Mouse (Mus musculus): ENCODE measurements at regions not wholly inside any gene's neighbourhood (a gene's known extent, or its start where the extent isn't known, plus 50 kb on each side); places are given as distances from the start of the nearest gene placed in this dataset.

GRCm38 (mm10) chr5:83824838-83825466, 470.0 kb upstream of the Tecrl start:
- 72% methylated on average over 2 of the region's 2 CpGs for WGBS
- H3K9ac ChIP-seq (ENCODE audit: low read depth, low read length), result no peak overlapping the region
- no peaks in the 10 kb centered on the region for H3K79me2 ChIP-seq (ENCODE audit: control insufficient read depth, insufficient read depth, low read length)
- no peak overlapping the region for H3K27ac ChIP-seq (replicated peaks; ENCODE audit: insufficient read depth, low read depth, low read length)
- no peak for TF ChIP-seq POLR2A (IDR thresholded peaks at IDR 0.05; ENCODE audit: extremely low read depth, insufficient read depth, low read length)
- TF ChIP-seq CTCF (IDR thresholded peaks at IDR 0.05; ENCODE audit: low read depth, low read length), result no peak
- H3K27me3 ChIP-seq (ENCODE audit: control insufficient read depth, insufficient read depth, low read length), result no peaks in the 10 kb centered on the region
- no peaks in the 10 kb centered on the region for H3K4me1 ChIP-seq (ENCODE audit: control insufficient read depth, insufficient read depth, low read length)
- H3K4me3 ChIP-seq (ENCODE audit: insufficient read depth, low read depth, low read length), result no peak overlapping the region
- H3K36me3 ChIP-seq (ENCODE audit: control insufficient read depth, insufficient read depth, low read length), result no peaks in the 10 kb centered on the region
- no peak for DNase-seq (ENCODE audit: extremely low read depth, low read depth, low spot score)

DNA sequence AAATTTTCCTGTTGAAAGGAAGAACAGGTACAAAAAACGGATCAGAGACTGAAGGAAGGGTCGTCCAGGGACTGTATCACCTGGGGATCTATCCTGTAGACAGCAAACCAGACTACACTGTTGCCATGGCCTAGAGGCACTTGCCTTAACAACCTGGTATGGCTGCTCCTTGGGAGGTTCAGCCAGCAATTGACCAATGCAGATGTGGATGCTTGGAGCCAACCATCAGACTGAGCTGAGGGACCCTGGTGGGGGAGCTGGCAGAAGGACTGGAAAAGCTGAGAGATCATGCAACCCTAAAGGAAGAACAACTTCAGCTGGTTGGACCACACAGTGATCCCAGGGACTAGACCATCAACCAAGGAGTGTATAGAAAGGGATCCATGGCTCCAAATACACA, 456.3 kb upstream of the Tecrl start:
- Histone ChIP-seq H3K27ac (replicated peaks; ENCODE audit: insufficient read depth, low read depth, low read length) (no peak overlapping the region), H3K27me3 (ENCODE audit: control insufficient read depth, insufficient read depth, low read length) (no peaks in the 10 kb centered on the region), H3K79me2 (ENCODE audit: control insufficient read depth, insufficient read depth, low read length) (no peaks in the 10 kb centered on the region), H3K4me3 (ENCODE audit: insufficient read depth, low read depth, low read length) (no peak overlapping the region), H3K9ac (ENCODE audit: low read depth, low read length) (no peak overlapping the region), H3K4me1 (ENCODE audit: control insufficient read depth, insufficient read depth, low read length) (no peaks in the 10 kb centered on the region), H3K36me3 (ENCODE audit: control insufficient read depth, insufficient read depth, low read length) (no peaks in the 10 kb centered on the region)
- no peak for DNase-seq (ENCODE audit: extremely low read depth, low read depth, low spot score)
- 52% methylated on average over 2 of the region's 2 CpGs for WGBS
- no peak for TF ChIP-seq CTCF (IDR thresholded peaks at IDR 0.05; ENCODE audit: low read depth, low read length)
- no peak for TF ChIP-seq POLR2A (IDR thresholded peaks at IDR 0.05; ENCODE audit: extremely low read depth, insufficient read depth, low read length)

DNA sequence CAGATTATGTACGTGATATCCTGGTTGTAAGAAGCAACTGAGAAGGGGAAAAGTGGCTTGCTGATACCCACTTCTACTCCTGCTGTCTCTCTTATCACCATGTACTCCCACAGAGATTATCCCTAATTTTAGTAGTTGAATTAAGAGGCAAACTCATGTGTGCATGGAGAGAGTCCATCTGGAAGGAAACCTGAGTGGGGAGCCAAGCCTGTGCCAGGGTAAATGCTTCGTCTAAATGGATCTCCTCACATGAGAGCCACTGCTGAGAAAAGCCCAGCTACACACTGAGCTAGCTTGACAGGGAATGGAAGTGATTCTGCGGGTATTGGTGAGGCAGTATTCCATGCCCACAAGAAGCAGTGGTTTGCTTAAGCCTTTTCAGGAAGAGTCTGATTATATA, 445.0 kb upstream of the Tecrl start:
- Histone ChIP-seq H3K27ac (replicated peaks; ENCODE audit: insufficient read depth, low read depth, low read length) (no peak overlapping the region), H3K27me3 (ENCODE audit: control insufficient read depth, insufficient read depth, low read length) (no peaks in the 10 kb centered on the region), H3K79me2 (ENCODE audit: control insufficient read depth, insufficient read depth, low read length) (no peaks in the 10 kb centered on the region), H3K4me3 (ENCODE audit: insufficient read depth, low read depth, low read length) (no peak overlapping the region), H3K4me1 (ENCODE audit: control insufficient read depth, insufficient read depth, low read length) (no peaks in the 10 kb centered on the region), H3K36me3 (ENCODE audit: control insufficient read depth, insufficient read depth, low read length) (no peaks in the 10 kb centered on the region), H3K9ac (ENCODE audit: low read depth, low read length) (no peak overlapping the region)
- no peak for DNase-seq (ENCODE audit: extremely low read depth, low read depth, low spot score)
- 57% methylated on average over 3 of the region's 3 CpGs for whole genome bisulfite sequencing
- TF ChIP-seq CTCF (IDR thresholded peaks at IDR 0.05; ENCODE audit: low read depth, low read length) (no peak), POLR2A (IDR thresholded peaks at IDR 0.05; ENCODE audit: extremely low read depth, insufficient read depth, low read length) (no peak)

- Histone ChIP-seq H3K9ac (ENCODE audit: low read depth, low read length) (no peak overlapping the region), H3K79me2 (ENCODE audit: control insufficient read depth, insufficient read depth, low read length) (no peaks in the 10 kb centered on the region), H3K4me3 (ENCODE audit: insufficient read depth, low read depth, low read length) (no peak overlapping the region), H3K4me1 (ENCODE audit: control insufficient read depth, insufficient read depth, low read length) (no peaks in the 10 kb centered on the region), H3K36me3 (ENCODE audit: control insufficient read depth, insufficient read depth, low read length) (no peaks in the 10 kb centered on the region), H3K27me3 (ENCODE audit: control insufficient read depth, insufficient read depth, low read length) (no peaks in the 10 kb centered on the region), H3K27ac (replicated peaks; ENCODE audit: insufficient read depth, low read depth, low read length) (no peak overlapping the region)
- no peak for DNase-seq (ENCODE audit: extremely low read depth, low read depth, low spot score)
- 42% methylated on average over 1 of the region's 1 CpGs for WGBS
- TF ChIP-seq CTCF (IDR thresholded peaks at IDR 0.05; ENCODE audit: low read depth, low read length) (no peak), POLR2A (IDR thresholded peaks at IDR 0.05; ENCODE audit: extremely low read depth, insufficient read depth, low read length) (no peak)
These were observed 425.4 kb upstream of the Tecrl start for GRCm38 (mm10) chr5:83780419-83780818.

- Histone ChIP-seq H3K9ac (ENCODE audit: low read depth, low read length) (no peak overlapping the region), H3K27ac (replicated peaks; ENCODE audit: insufficient read depth, low read depth, low read length) (no peak overlapping the region), H3K4me3 (ENCODE audit: insufficient read depth, low read depth, low read length) (no peak overlapping the region), H3K36me3 (ENCODE audit: control insufficient read depth, insufficient read depth, low read length) (no peaks in the 10 kb centered on the region), H3K27me3 (ENCODE audit: control insufficient read depth, insufficient read depth, low read length) (no peaks in the 10 kb centered on the region), H3K4me1 (ENCODE audit: control insufficient read depth, insufficient read depth, low read length) (no peaks in the 10 kb centered on the region), H3K79me2 (ENCODE audit: control insufficient read depth, insufficient read depth, low read length) (no peaks in the 10 kb centered on the region)
- TF ChIP-seq CTCF (IDR thresholded peaks at IDR 0.05; ENCODE audit: low read depth, low read length), result 0 out of 2 replicates have a peak, but pooled peaks have one; percentile 11
- TF ChIP-seq POLR2A (IDR thresholded peaks at IDR 0.05; ENCODE audit: extremely low read depth, insufficient read depth, low read length), result no peak
- WGBS, result 16% methylated on average over 3 of the region's 3 CpGs
- DNase-seq (ENCODE audit: extremely low read depth, low read depth, low spot score), result peak; percentile 3
These were observed 423.4 kb upstream of the Tecrl start for GRCm38 (mm10) chr5:83778310-83778972.

GRCm38 (mm10) chr5:83741913-83742312, 386.9 kb upstream of the Tecrl start:
- H3K27me3 ChIP-seq (ENCODE audit: control insufficient read depth, insufficient read depth, low read length), result no peaks in the 10 kb centered on the region
- no peaks in the 10 kb centered on the region for H3K79me2 ChIP-seq (ENCODE audit: control insufficient read depth, insufficient read depth, low read length)
- no peak overlapping the region for H3K27ac ChIP-seq (replicated peaks; ENCODE audit: insufficient read depth, low read depth, low read length)
- H3K36me3 ChIP-seq (ENCODE audit: control insufficient read depth, insufficient read depth, low read length), result no peaks in the 10 kb centered on the region
- TF ChIP-seq CTCF (IDR thresholded peaks at IDR 0.05; ENCODE audit: low read depth, low read length) (no peak), POLR2A (IDR thresholded peaks at IDR 0.05; ENCODE audit: extremely low read depth, insufficient read depth, low read length) (no peak)
- no peak overlapping the region for H3K4me3 ChIP-seq (ENCODE audit: insufficient read depth, low read depth, low read length)
- H3K9ac ChIP-seq (ENCODE audit: low read depth, low read length), result no peak overlapping the region
- H3K4me1 ChIP-seq (ENCODE audit: control insufficient read depth, insufficient read depth, low read length), result no peaks in the 10 kb centered on the region
- DNase-seq (ENCODE audit: extremely low read depth, low read depth, low spot score), result no peak
- 59% methylated on average over 3 of the region's 3 CpGs for WGBS
